Mouse (Mus musculus) bone marrow, adult 2 months (tissue): Measurements from ENCODE around the gene Dnm2.

Source experiments
- CTCF ChIP-seq: fragments of 200-500 bp; IDR thresholded peaks from 2 replicates; pipeline ENCODE4 v1.5.1; 2011; ENCODE audit warnings: low read length, control low read depth; ENCODE audit not compliant: control insufficient read depth, insufficient read depth
- POLR2A ChIP-seq: fragments of 200-500 bp; IDR thresholded peaks from 2 replicates; pipeline ENCODE4 v1.6.1; 2011; ENCODE audit warnings: low read depth, mild to moderate bottlenecking, control low read depth, low read length, borderline replicate concordance; ENCODE audit not compliant: control insufficient read depth

- TF ChIP-seq CTCF = no peak
- TF ChIP-seq POLR2A = no peak
Observed at GRCm38 (mm10) chr9:21545351-21545915, 120.7 kb downstream of the Dnm2 start.
